ENCODE assay signal across 17 mouse cellular contexts in the genomic region with DNA sequence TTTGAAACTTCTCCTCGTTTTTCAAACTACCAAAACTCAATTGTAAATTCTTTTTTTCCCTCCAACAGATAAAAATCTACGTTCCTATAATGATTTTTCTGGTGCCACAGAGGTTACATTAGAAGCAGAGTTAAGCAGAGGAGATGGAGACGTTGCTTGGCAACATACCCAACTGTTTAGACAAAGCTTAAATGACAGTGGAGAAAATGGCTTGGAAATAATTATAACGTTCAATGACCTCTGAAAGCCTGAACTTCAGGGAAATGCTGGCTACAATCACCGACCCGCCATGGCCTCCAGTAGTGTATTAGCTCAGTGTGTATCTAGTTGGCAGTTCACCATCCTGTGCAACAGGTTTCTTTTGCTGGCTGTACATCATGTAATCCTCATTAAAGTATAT.
"Had no signal": no experiment of that assay in that cellular context is flagged by ENCODE, and none has a peak within 500 bp of the region (broad histone marks: within the 10 kb centered on the region; RNA-seq: fewer than 3 reads in every experiment).

No protein-coding gene starts in this region.

- H3K27me3 ChIP-seq: kidney, embryonic 15.5 days; midbrain, embryonic 12.5 days; midbrain, embryonic 15.5 days; neural tube, embryonic 12.5 days; neural tube, embryonic 15.5 days had no signal

- H3K9me3 ChIP-seq: kidney, embryonic 15.5 days; midbrain, embryonic 12.5 days; midbrain, embryonic 15.5 days; neural tube, embryonic 12.5 days; neural tube, embryonic 15.5 days had no signal

- H3K4me2 ChIP-seq: kidney, embryonic 15.5 days; liver, embryonic 11.5 days; midbrain, embryonic 12.5 days; midbrain, embryonic 15.5 days; neural tube, embryonic 12.5 days; neural tube, embryonic 15.5 days had no signal

- H3K9ac ChIP-seq: kidney, embryonic 15.5 days; liver, embryonic 14.5 days; midbrain, embryonic 12.5 days; midbrain, embryonic 15.5 days; neural tube, embryonic 12.5 days; neural tube, embryonic 15.5 days had no signal

- H3K4me1 ChIP-seq: midbrain, embryonic 12.5 days; midbrain, embryonic 15.5 days; neural tube, embryonic 12.5 days had no signal

- H3K27ac ChIP-seq: kidney, embryonic 15.5 days; left cerebral cortex, adult 2 months; liver, embryonic 14.5 days; midbrain, embryonic 12.5 days; midbrain, embryonic 15.5 days; neural tube, embryonic 12.5 days; neural tube, embryonic 15.5 days had no signal

- ATAC-seq: midbrain, embryonic 15.5 days had no signal

- H3K36me3 ChIP-seq: kidney, embryonic 15.5 days; midbrain, embryonic 12.5 days; midbrain, embryonic 15.5 days; neural tube, embryonic 12.5 days; neural tube, embryonic 15.5 days had no signal

- H3K4me3 ChIP-seq: kidney, embryonic 15.5 days; left cerebral cortex, adult 2 months; midbrain, embryonic 12.5 days; midbrain, embryonic 15.5 days; neural tube, embryonic 12.5 days; neural tube, embryonic 15.5 days had no signal

- DNase-seq: kidney, adult 8-10 months; kidney, postnatal 10 days; kidney, postnatal 36 days; layer of hippocampus, postnatal 36 days; lung, adult 18-20 months; lung, postnatal 14 days; lung, postnatal 4 days; thymus, adult 18-20 months; thymus, postnatal 25 days had no signal
